Mouse (Mus musculus): ENCODE measurements at regions not wholly inside any gene's neighbourhood (a gene's known extent, or its start where the extent isn't known, plus 50 kb on each side); places are given as distances from the start of the nearest gene placed in this dataset.

DNA sequence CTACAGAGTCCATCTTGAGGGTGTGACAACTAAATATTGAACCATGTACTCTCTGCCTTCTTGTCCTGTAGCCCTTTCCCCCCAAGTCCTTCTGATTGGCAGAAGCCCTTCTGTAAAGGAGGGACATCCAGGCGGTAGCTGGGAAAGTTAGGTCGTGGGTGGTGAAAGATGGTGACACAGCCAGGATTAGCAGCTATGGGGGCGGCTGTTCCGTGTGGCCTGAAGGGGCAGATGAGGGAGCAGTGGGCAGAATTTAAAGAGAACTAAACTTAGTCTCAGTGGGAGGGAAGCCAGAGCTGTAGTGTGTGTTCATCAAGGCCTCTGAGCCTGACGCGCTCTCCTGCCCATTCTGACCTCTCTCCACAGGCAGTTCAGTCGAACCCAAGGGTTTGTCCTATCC lies 450.6 kb downstream of the Vrk1 start:
- no peak for TF ChIP-seq CTCF (IDR thresholded peaks at IDR 0.05; ENCODE audit: borderline replicate concordance, insufficient read depth, low read depth, low read length)
- no peak for TF ChIP-seq POLR2A (IDR thresholded peaks at IDR 0.05; ENCODE audit: borderline replicate concordance, insufficient read depth, low read length)

All from cerebellum, adult 2 months (tissue).